Mouse (Mus musculus) forebrain, embryonic 14.5 days (tissue): ENCODE results near the gene Rnf223. TPM values are rescaled to one million over a fixed set of nuclear protein-coding genes. Genes with fewer than 3 reads are reported as not detected.
A peak's percentile ranks its signal among the peaks of the same experiment; 100 is the strongest.

Source experiments
- ATAC-seq: fragments of 200-750 bp; cut with Nextera tagmentation; 2 replicates; pipeline ENCODE4 v1.8.0; 2017; ENCODE audit warnings: mild to moderate bottlenecking, moderate library complexity
- DNase-seq: peaks from one replicate; pipeline ENCODE4 v3.0.0-alpha.2; 2015; ENCODE audit warnings: low spot score
- H3K27ac ChIP-seq: fragments of 300-500 bp; sonication (generic); 2 replicates; pipeline ENCODE4 v1.5.1; 2014; ENCODE audit warnings: low read depth, mild to moderate bottlenecking, control low read depth, low read length, moderate library complexity
- H3K27me3 ChIP-seq: fragments of 300-500 bp; sonication (generic); replicated peaks from 2 replicates; pipeline ENCODE4 v1.6.1; 2014; ENCODE audit warnings: low read length, control low read depth, mixed read lengths; ENCODE audit not compliant: control insufficient read depth, insufficient read depth
- H3K36me3 ChIP-seq: fragments of 300-500 bp; sonication (generic); 2 replicates; pipeline ENCODE4 v1.6.1; 2014; ENCODE audit warnings: low read length, control low read depth; ENCODE audit not compliant: control insufficient read depth, insufficient read depth
- H3K4me1 ChIP-seq: fragments of 300-500 bp; sonication (generic); 2 replicates; pipeline ENCODE4 v1.6.1; 2014; ENCODE audit warnings: antibody characterized with exemption, low read length, control low read depth; ENCODE audit not compliant: control insufficient read depth, insufficient read depth
- H3K4me2 ChIP-seq: fragments of 300-500 bp; sonication (generic); 2 replicates; pipeline ENCODE4 v1.6.1; 2014; ENCODE audit warnings: mild to moderate bottlenecking, control low read depth, low read length
- H3K4me3 ChIP-seq: fragments of 300-500 bp; sonication (generic); 2 replicates; pipeline ENCODE4 v1.5.1; 2014; ENCODE audit warnings: low read depth, low read length, control low read depth
- H3K9ac ChIP-seq: fragments of 300-500 bp; sonication (generic); 2 replicates; pipeline ENCODE4 v1.6.1; 2014; ENCODE audit warnings: mild to moderate bottlenecking, low read length, control low read depth, moderate library complexity
- H3K9me3 ChIP-seq: fragments of 300-500 bp; sonication (generic); replicated peaks from 2 replicates; pipeline ENCODE4 v1.6.1; 2016; ENCODE audit warnings: low read length, control low read depth, mixed read lengths; ENCODE audit not compliant: control insufficient read depth
- WGBS: fragments of 180-500 bp; shearing (Covaris S2); extraction: QIAGEN DNeasy Blood & Tissue Kit; methylation state at CpG from one replicate; pipeline ENCODE4 v1.1.7; 2014; 5-methylcytosine and 5-hydroxymethylcytosine counted together
- polyA plus RNA-seq: library from polyadenylated mRNA; unstranded; fragments of >200 nt; fragmentation: Nextera tagmentation; extraction: Ambion mirVana; gene quantifications from 2 replicates; pipeline ENCODE4 v1.2.1, GENCODE M21; 2014

Gene Rnf223
- polyA plus RNA-seq, 1 experiment from 2014 or later: 0.41 TPM

- peak; percentile 98 for ATAC-seq
- WGBS: under 1% methylated on average over 60 of the region's 60 CpGs
- H3K4me2 ChIP-seq: peak within 1 kb of the TSS; percentile 64
- H3K9me3 ChIP-seq: no peaks in the 10 kb centered on the region
- peak within 1 kb of the TSS; percentile 87 for H3K9ac ChIP-seq
- peak within 1 kb of the TSS; percentile 88 for H3K27ac ChIP-seq
- H3K27me3 ChIP-seq: no peaks in the 10 kb centered on the region
- DNase-seq: peak; percentile 100
- H3K36me3 ChIP-seq: no peaks in the 10 kb centered on the region
- H3K4me1 ChIP-seq: peaks cover 7% of the 10 kb centered on the region; the same call in 1 of the 2 replicates
- H3K4me3 ChIP-seq: peak within 1 kb of the TSS; percentile 75
These were observed 20.6 kb upstream of the Rnf223 start, which contains the start of gene 9430015G10Rik for GRCm38 (mm10) chr4:156109570-156110331. 9430015G10Rik (plus strand) TSS chr4:156109982.

DNA sequence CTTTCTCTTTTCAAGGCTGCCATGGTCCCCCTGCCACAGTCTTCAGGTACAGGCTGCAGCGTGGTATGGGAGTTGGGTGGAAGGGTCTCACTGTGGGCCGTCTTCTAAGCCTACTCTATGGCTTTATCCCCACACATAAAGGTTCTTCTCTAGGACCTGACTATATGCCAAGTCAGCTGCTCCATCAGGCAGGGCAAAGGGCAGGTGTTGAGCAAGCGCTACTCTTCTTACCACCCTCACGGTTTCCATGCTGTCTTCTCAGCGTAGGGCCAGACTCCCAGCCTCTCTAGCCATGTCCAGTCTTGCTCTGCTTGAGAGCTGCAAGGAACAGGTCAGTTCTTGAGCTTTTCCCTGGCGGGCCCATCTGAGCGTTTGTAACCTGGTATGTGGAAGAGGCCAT is 6.2 kb upstream of the Rnf223 start:
- no peak for ATAC-seq
- 94% methylated on average over 7 of the region's 7 CpGs for WGBS
- H3K36me3 ChIP-seq: peaks cover 78% of the 10 kb centered on the region

DNA sequence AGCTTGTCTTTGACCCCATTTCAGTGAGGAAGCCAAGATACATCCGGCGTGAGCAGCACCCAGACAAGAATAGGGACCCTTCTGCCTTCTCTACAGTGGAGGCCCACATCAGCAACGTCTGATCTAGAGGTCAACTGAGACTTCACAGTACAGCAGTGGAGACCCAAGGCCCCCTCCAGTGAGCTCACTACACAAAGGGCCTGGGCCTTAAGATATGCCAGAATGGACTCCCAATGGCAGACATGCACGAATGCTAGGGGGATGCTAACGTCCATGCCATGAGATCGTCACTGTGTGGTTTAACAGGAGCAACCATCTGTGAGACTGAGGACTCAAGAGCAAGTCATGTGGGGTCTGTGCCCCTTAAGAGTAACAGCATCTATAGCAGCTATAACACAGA is 4.9 kb upstream of the Rnf223 start:
- 90% methylated on average over 6 of the region's 6 CpGs for WGBS
- no peak overlapping the region for H3K27ac ChIP-seq
- no peak overlapping the region for H3K4me2 ChIP-seq
- H3K4me1 ChIP-seq: no peaks in the 10 kb centered on the region
- peaks cover 65% of the 10 kb centered on the region for H3K36me3 ChIP-seq
- ATAC-seq: no peak
- no peak overlapping the region for H3K4me3 ChIP-seq
- H3K27me3 ChIP-seq: no peaks in the 10 kb centered on the region
- no peaks in the 10 kb centered on the region for H3K9me3 ChIP-seq
- no peak for DNase-seq
- H3K9ac ChIP-seq: no peak overlapping the region

More for the DNA sequence above, 6.2 kb upstream of the Rnf223 start:
- no peaks in the 10 kb centered on the region for H3K9me3 ChIP-seq
- DNase-seq: no peak
- H3K9ac ChIP-seq: no peak overlapping the region
- H3K27me3 ChIP-seq: no peaks in the 10 kb centered on the region
- H3K4me3 ChIP-seq: no peak overlapping the region
- no peak overlapping the region for H3K4me2 ChIP-seq
- H3K27ac ChIP-seq: no peak overlapping the region
- no peaks in the 10 kb centered on the region for H3K4me1 ChIP-seq

GRCm38 (mm10) chr4:156126841-156127240 is 3.5 kb upstream of the Rnf223 start:
- H3K36me3 ChIP-seq: peaks cover 51% of the 10 kb centered on the region
- WGBS: 88% methylated on average over 7 of the region's 7 CpGs
- no peak overlapping the region for H3K27ac ChIP-seq
- H3K27me3 ChIP-seq: no peaks in the 10 kb centered on the region
- H3K9ac ChIP-seq: no peak overlapping the region
- no peaks in the 10 kb centered on the region for H3K9me3 ChIP-seq
- DNase-seq (no peak), ATAC-seq (no peak)
- no peak overlapping the region for H3K4me2 ChIP-seq
- H3K4me3 ChIP-seq: no peak overlapping the region
- no peaks in the 10 kb centered on the region for H3K4me1 ChIP-seq

DNA sequence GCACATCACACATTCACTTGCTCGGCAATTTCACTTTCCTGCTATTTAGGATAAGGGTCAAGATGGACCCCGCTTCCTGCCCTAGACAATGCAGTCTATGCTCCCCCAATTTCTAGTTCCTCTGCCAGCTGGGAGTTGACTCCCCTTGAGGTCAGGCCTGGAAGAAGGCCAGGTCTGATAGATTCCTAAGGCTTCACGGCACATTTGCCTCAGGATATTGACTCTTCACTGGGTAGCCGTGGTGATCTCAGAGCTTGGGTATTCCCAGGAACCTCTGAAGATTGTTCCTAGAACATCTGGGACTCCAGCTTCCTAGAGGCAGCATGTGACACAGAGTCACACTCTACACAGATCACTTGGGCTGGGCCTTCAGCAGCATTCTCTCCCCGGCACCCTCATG is 1.6 kb upstream of the Rnf223 start:
- DNase-seq: no peak
- Histone ChIP-seq H3K27me3 (no peaks in the 10 kb centered on the region), H3K4me3 (no peak overlapping the region), H3K36me3 (peaks cover 32% of the 10 kb centered on the region), H3K27ac (no peak overlapping the region), H3K9ac (no peak overlapping the region), H3K4me2 (no peak overlapping the region), H3K9me3 (no peaks in the 10 kb centered on the region), H3K4me1 (no peaks in the 10 kb centered on the region)
- ATAC-seq: no peak
- 89% methylated on average over 5 of the region's 5 CpGs for WGBS

- H3K4me2 ChIP-seq: no peak overlapping the region
- no peak for DNase-seq
- H3K27me3 ChIP-seq: no peaks in the 10 kb centered on the region
- no peak overlapping the region for H3K9ac ChIP-seq
- H3K9me3 ChIP-seq: no peaks in the 10 kb centered on the region
- H3K4me1 ChIP-seq: no peaks in the 10 kb centered on the region
- no peak overlapping the region for H3K4me3 ChIP-seq
- H3K27ac ChIP-seq: no peak overlapping the region
- H3K36me3 ChIP-seq: peaks cover 10% of the 10 kb centered on the region
- no peak for ATAC-seq
- WGBS: 87% methylated on average over 10 of the region's 10 CpGs
These were observed 627 bp downstream of the Rnf223 start for GRCm38 (mm10) chr4:156130940-156131339.

DNA sequence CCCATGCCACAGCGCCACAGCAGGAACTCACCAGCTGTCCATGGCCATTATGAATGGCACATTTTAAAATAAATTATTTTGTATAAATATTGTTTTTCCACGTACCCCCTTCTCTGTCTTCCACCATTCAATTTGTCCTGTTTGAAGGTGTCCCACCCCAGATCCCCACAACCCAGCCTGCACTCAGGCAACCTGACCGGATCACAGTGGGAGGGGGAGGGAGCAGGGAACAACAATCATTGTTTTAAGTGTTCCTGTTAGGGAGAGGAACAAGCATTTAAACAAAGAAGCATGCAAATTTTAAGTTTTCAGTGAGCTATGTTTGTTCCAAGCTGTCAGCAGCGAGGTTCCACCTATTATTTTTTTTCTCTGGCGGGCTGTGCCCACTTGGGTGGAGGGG is 3.0 kb downstream of the Rnf223 start:
- no peaks in the 10 kb centered on the region for H3K9me3 ChIP-seq
- H3K36me3 ChIP-seq: no peaks in the 10 kb centered on the region
- no peaks in the 10 kb centered on the region for H3K27me3 ChIP-seq
- 56% methylated on average over 5 of the region's 5 CpGs for WGBS
- DNase-seq: no peak
- peak overlapping the region; percentile 14; the same call in 1 of the 2 replicates for H3K27ac ChIP-seq
- H3K4me2 ChIP-seq: no peak overlapping the region
- H3K4me1 ChIP-seq: no peaks in the 10 kb centered on the region
- H3K9ac ChIP-seq: no peak overlapping the region
- no peak overlapping the region for H3K4me3 ChIP-seq
- ATAC-seq: no peak

- H3K4me2 ChIP-seq: no peak overlapping the region
- 0 out of 2 replicates have a peak overlapping the region, but pooled peaks have one; percentile 14 for H3K27ac ChIP-seq
- no peak for DNase-seq
- no peaks in the 10 kb centered on the region for H3K4me1 ChIP-seq
- 88% methylated on average over 12 of the region's 12 CpGs for WGBS
- no peak overlapping the region for H3K9ac ChIP-seq
- ATAC-seq: no peak
- H3K36me3 ChIP-seq: no peaks in the 10 kb centered on the region
- H3K27me3 ChIP-seq: no peaks in the 10 kb centered on the region
- no peaks in the 10 kb centered on the region for H3K9me3 ChIP-seq
- H3K4me3 ChIP-seq: no peak overlapping the region
These were observed 3.8 kb downstream of the Rnf223 start for GRCm38 (mm10) chr4:156133943-156134605.

- Histone ChIP-seq H3K4me2 (no peak overlapping the region), H3K9me3 (no peaks in the 10 kb centered on the region), H3K36me3 (no peaks in the 10 kb centered on the region), H3K27ac (no peak overlapping the region), H3K4me1 (no peaks in the 10 kb centered on the region), H3K4me3 (no peak overlapping the region), H3K27me3 (no peaks in the 10 kb centered on the region), H3K9ac (no peak overlapping the region)
- WGBS: 93% methylated on average over 13 of the region's 13 CpGs
- DNase-seq: no peak
- no peak for ATAC-seq
These were observed 4.8 kb downstream of the Rnf223 start for GRCm38 (mm10) chr4:156135112-156135511.
